Mouse (Mus musculus) left cerebral cortex, adult 8-10 months (tissue): ENCODE measurements around the gene Ndufs1. TPM values are rescaled to one million over a fixed set of nuclear protein-coding genes. Genes with fewer than 3 reads are reported as not detected.

Experiments used
- DNase-seq, 2 experiments: peaks; one replicate each; pipeline ENCODE4 v3.0.0; 2022; ENCODE audit warnings: low spot score in 2 of 2
- total RNA-seq, 4 experiments: library from RNA; stranded (reverse); gene quantifications; 2 replicates each; pipeline ENCODE4 v1.2.4; 2022

Gene Ndufs1
- total RNA-seq = 100 to 1,000 TPM; 160 to 177 (median 163) TPM

GRCm38 (mm10) chr1:63176604-63177421, at the start of gene Ndufs1, which contains the start of gene Eef1b2:
Ndufs1 (minus strand) TSS chr1:63176833.
Eef1b2 (plus strand) TSS chr1:63176825.
- peak; percentile 97 for DNase-seq

GRCm38 (mm10) chr1:63225890-63226289, 49.3 kb upstream of the Ndufs1 start:
- no peak for DNase-seq

- no peak for DNase-seq
Measured at GRCm38 (mm10) chr1:63225009-63225408, 48.4 kb upstream of the Ndufs1 start.

GRCm38 (mm10) chr1:63219277-63219676, 42.6 kb upstream of the Ndufs1 start:
- no peak for DNase-seq

- no peak for DNase-seq
Measured at GRCm38 (mm10) chr1:63214631-63215030, 38.0 kb upstream of the Ndufs1 start.

- no peak for DNase-seq
Measured at GRCm38 (mm10) chr1:63214271-63214558, 37.6 kb upstream of the Ndufs1 start, which contains the start of gene Gpr1. Gpr1 (minus strand) TSS chr1:63214543.

- DNase-seq = no peak
Measured at GRCm38 (mm10) chr1:63213478-63214270, 37.0 kb upstream of the Ndufs1 start.

GRCm38 (mm10) chr1:63209861-63210529, 33.4 kb upstream of the Ndufs1 start:
- DNase-seq = no peak

GRCm38 (mm10) chr1:63207607-63208006, 31.0 kb upstream of the Ndufs1 start:
- no peak for DNase-seq

GRCm38 (mm10) chr1:63204660-63205394, 28.2 kb upstream of the Ndufs1 start:
- no peak for DNase-seq

GRCm38 (mm10) chr1:63203950-63204659, 27.5 kb upstream of the Ndufs1 start:
- DNase-seq = peak in 1 of 2 experiments; percentile 39

- DNase-seq = no peak
Measured at GRCm38 (mm10) chr1:63203471-63203870, 26.8 kb upstream of the Ndufs1 start.

- no peak for DNase-seq
Measured at GRCm38 (mm10) chr1:63201672-63202071, 25.0 kb upstream of the Ndufs1 start.

GRCm38 (mm10) chr1:63200322-63200721, 23.7 kb upstream of the Ndufs1 start:
- DNase-seq = no peak

- no peak for DNase-seq
Measured at GRCm38 (mm10) chr1:63199387-63199786, 22.8 kb upstream of the Ndufs1 start.

- no peak for DNase-seq
Measured at GRCm38 (mm10) chr1:63195848-63196512, 19.3 kb upstream of the Ndufs1 start.

GRCm38 (mm10) chr1:63192306-63193065, 15.9 kb upstream of the Ndufs1 start:
- no peak for DNase-seq

- DNase-seq = no peak
Measured at GRCm38 (mm10) chr1:63190851-63191250, 14.2 kb upstream of the Ndufs1 start.

- no peak for DNase-seq
Measured at GRCm38 (mm10) chr1:63188536-63188935, 11.9 kb upstream of the Ndufs1 start.
